Mouse (Mus musculus) 3134 (cell line): ENCODE measurements at regions not wholly inside any gene's neighbourhood (a gene's known extent, or its start where the extent isn't known, plus 50 kb on each side); places are given as distances from the start of the nearest gene placed in this dataset.
"Not testable (repeated sequence)": the region's sequence is repeated elsewhere in the genome, so short reads cannot be mapped to it uniquely, and the experiment has no call there.

Experiments
- DNase-seq: peaks from one replicate; pipeline ENCODE4 v3.0.0-alpha.2; 2011; ENCODE audit warnings: low spot score; ENCODE audit not compliant: insufficient read length; ENCODE audit errors: extremely low read depth

DNA sequence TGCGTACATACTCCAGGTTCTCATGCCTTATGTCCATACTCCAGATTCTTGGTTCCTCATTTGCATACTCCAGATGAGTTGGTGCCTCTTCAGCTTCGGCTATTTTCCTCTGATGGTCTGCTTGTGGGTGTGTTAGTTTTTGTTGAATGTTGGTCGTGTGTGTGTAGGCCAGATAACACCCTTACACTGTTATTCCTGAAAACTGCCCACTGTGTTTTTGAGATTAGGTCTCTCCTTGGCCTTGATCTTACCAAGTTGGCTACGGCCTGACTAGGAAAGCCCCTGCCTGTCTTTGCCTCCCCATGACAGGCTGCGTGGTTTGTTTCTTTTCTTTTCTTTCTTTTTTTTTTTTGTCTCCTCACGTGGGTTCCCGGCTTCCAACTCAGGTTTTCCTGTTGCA lies 95.4 kb upstream of the Mrps10 start:
- no peak for DNase-seq

- peak; percentile 47 for DNase-seq
Measured at GRCm38 (mm10) chr17:47271979-47272677, 96.6 kb upstream of the Mrps10 start.

- peak; percentile 38 for DNase-seq
Measured at GRCm38 (mm10) chr17:47269053-47269891, 99.4 kb upstream of the Mrps10 start.

DNA sequence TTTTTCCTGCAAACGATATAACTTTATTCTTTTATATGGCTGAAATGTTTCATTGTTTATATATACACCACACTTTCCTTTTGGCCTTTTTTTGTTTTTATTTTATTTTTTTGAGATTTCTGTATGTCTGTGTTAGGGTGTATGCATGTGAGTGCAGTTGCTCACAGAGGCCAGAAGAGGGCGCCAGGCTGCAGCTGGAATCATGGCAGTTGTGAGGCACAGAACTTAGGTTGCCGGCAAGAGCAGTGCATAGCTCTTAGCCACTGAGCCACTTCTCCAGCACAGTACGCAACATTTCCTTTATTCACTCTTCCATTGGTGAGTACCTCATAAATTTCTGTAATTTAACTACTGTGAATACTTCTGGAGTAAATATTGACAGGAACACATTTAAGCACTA lies 100.8 kb upstream of the Mrps10 start:
- DNase-seq: no peak

DNA sequence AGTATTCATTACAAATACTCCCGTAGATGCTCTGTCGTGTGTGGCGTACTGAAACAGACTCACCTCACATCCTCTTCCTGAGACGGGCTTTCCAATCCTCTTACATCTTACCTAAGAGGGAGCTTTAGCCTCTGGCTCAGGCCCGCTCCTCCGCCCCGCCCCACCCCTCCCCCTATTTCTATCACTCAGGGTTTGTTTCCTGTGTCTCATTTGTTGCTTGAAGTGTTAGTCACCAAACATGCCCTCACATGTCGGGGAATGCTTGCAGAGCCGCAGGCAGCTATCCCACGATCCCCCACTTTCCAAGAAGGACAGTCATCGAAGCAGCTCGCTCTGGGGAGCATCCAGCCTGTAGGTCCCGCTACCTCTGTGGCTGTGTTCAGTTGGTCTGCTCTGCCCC lies 101.6 kb upstream of the Mrps10 start:
- DNase-seq: peak; percentile 83

DNA sequence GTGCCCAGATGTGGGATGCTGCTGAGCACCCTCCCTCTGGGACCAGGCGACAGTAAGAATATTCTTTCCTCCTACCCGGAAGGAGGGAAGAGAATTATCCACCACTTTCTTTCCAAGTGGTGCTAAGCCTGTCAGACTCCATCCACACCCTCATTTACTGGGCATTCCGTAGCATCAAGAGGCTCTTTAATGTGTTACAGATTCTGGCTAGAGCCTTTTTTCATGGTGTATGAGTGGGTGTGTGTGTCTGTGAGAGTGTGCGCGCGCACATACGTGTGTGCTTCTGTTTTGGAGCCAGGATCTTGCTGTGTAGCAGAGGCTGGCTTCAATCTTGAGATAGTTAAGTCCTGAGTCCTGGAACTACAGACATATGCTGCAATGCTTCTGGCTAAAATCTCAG lies 102.4 kb upstream of the Mrps10 start:
- no peak for DNase-seq

- DNase-seq: no peak
Measured at GRCm38 (mm10) chr17:47262986-47263385, 105.7 kb upstream of the Mrps10 start.

DNA sequence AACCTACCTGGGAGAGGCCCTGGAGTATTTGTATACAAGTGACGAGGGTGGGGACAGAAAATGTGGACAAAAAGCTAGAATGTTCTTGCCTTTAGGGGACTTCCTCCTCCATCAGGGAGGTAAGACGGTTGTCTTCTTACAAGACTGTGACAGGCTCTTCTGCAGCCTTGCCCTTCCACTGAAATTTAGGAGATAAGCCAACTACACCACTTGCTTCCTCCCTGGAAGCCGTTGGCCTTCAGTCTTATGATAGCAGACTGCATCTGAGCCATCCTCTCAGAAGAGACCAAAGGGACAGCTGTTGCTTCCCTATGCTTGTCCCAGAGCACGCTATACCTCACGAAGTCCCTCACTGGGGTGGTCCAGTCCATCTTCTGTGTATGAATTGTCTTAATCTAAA lies 106.5 kb upstream of the Mrps10 start:
- DNase-seq: no peak

DNA sequence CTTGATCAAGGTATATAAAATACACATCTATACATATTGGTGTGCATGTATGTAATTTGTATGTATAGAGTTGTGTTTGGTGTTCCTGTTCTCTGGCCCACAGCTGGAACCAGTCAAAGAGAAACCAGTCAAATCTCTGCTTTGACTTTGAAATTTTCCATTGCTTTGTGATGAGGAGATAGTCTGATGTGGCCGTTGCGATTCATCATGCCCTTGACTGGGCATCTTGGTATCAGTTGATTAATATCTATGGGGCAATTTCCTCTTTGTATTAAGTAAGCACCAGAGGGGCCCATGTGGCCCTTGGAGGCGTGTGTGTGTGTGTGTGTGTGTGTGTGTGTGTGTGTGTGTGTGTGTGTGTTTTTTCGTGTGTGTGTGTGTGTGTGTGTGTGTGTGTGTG lies 107.7 kb upstream of the Mrps10 start:
- DNase-seq: no peak

DNA sequence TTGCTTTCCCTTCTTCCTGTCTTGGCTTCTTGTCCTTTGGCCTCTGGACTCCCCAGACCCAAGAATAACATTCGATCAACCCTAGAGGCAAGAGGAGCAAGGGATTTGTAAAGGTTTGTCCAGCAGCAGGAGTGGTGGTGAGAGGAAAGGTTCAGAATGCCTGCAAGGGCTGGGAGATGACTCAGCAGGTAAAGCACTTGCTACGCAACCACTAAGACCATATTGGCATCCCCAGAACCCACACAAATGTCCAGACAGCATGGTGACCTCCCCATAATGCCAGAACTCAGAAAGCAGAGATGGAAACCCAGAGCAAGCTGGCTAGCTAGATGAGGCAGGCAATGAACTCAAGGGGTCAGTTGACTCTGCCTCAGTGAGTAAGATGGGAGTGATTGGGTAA lies 110.4 kb upstream of the Mrps10 start:
- peak; percentile 70 for DNase-seq

DNA sequence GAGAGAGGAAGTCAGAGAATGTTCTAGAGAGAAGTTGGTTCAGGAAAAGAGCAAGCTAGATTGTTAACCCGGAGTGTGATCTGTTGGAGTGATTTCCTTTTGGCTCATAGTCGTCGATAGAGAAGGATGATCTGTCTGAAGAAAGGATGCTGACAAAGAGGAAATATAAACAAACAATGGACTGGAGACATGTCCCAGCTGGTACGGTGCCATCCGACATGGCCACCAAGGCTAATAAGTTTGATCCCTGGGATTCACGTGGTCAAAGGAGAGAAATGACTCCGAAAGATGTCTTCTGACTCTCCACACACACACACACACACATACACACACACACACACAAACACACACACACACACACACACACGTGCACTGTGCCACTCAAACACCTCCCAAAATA lies 113.5 kb upstream of the Mrps10 start:
- no peak for DNase-seq

DNA sequence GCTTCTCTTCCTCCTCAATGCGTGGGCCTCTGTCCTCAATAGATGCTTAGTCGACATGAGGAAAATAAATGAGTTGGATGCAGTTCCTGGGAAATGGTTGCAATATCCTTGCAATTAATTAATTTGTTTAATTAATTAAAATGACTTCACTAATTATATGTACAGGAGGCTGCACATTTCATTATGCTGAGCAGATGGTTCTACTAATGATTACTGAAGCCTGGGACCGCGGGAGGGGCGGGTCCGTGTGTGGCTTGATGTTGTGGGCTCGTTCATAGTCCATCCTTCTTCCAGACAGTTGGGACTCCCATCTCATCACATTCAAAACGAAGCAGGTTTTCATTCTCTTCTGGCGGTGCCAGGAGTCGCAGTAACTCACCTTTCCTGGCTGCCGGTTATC lies 114.7 kb upstream of the Mrps10 start:
- DNase-seq: no peak

- no peak for DNase-seq
Measured at GRCm38 (mm10) chr17:47250001-47250400, 118.7 kb upstream of the Mrps10 start.

GRCm38 (mm10) chr17:47249176-47249575 lies 119.5 kb upstream of the Mrps10 start:
- DNase-seq: no peak

GRCm38 (mm10) chr17:47248053-47248452 lies 120.6 kb upstream of the Mrps10 start:
- no peak for DNase-seq

GRCm38 (mm10) chr17:47247516-47247915 lies 121.2 kb upstream of the Mrps10 start:
- DNase-seq: no peak

- DNase-seq: no peak
Measured at GRCm38 (mm10) chr17:47246605-47247004, 122.1 kb upstream of the Mrps10 start.

DNA sequence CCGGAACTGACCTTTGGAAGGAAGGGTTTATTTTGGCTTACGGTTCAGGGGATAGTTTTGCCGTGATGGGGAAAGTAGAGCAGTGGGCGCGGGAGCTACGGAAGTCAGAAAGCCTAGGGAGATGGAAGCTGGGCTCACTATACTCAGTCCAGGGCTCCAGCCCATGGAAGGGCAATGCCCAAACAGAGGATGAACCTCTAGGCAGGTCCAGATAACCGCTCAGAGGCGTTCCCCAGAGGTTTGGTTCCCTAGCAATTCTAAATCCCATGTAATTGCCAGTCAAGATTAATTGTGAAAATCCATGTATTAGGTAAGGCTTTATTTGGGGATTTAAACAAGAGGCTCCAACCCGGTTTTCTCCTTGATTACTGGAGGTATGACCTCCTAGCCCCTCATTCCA lies 123.1 kb upstream of the Mrps10 start:
- DNase-seq: no peak

- no peak for DNase-seq
Measured at GRCm38 (mm10) chr17:47239086-47239485, 129.6 kb upstream of the Mrps10 start.

GRCm38 (mm10) chr17:47237881-47238280 lies 130.8 kb upstream of the Mrps10 start:
- DNase-seq: not testable (repeated sequence)

- no peak for DNase-seq
Measured at GRCm38 (mm10) chr17:47234343-47234742, 134.3 kb upstream of the Mrps10 start.

- DNase-seq: no peak
Measured at GRCm38 (mm10) chr17:47233003-47233678, 135.5 kb upstream of the Mrps10 start.
